Mouse (Mus musculus) MEL (cell line): ENCODE results near the gene Nfx1.

ENCODE experiments used
- CHD2 ChIP-seq: IDR thresholded peaks from 2 replicates; pipeline ENCODE4 v1.6.1; 2011; ENCODE audit warnings: low read length, improper control_type of control experiment
- HCFC1 ChIP-seq: IDR thresholded peaks from 2 replicates; pipeline ENCODE4 v1.6.1; 2012; ENCODE audit warnings: low read depth, mild to moderate bottlenecking, inconsistent platforms, low read length, improper control_type of control experiment, moderate library complexity
- MAZ ChIP-seq: IDR thresholded peaks from 2 replicates; pipeline ENCODE4 v1.6.1; 2012; ENCODE audit warnings: low read depth, mild to moderate bottlenecking, inconsistent platforms, low read length, improper control_type of control experiment
- POLR2AphosphoS5 ChIP-seq: IDR thresholded peaks from 2 replicates; pipeline ENCODE4 v1.6.1; 2012; ENCODE audit warnings: low read depth, borderline replicate concordance, mild to moderate bottlenecking, inconsistent platforms, low read length, moderate library complexity, mixed read lengths
- RAD21 ChIP-seq: IDR thresholded peaks from 2 replicates; pipeline ENCODE4 v1.6.1; 2011; ENCODE audit warnings: mild to moderate bottlenecking, low read depth, low read length, improper control_type of control experiment
- UBTF ChIP-seq: IDR thresholded peaks from 2 replicates; pipeline ENCODE4 v1.6.1; 2012; ENCODE audit warnings: low read depth, mild to moderate bottlenecking, inconsistent platforms, low read length, improper control_type of control experiment, moderate library complexity, borderline replicate concordance; ENCODE audit not compliant: insufficient read depth

- TF ChIP-seq UBTF (no peak), POLR2AphosphoS5 (no peak), CHD2 (no peak), RAD21 (no peak), MAZ (no peak), HCFC1 (no peak)
These were observed 70.3 kb downstream of the Nfx1 start for GRCm38 (mm10) chr4:41040983-41041382.
